Mouse (Mus musculus) frontal cortex, adult 2 months (tissue): ENCODE data around the gene Gjc3. TPM values are rescaled to one million over a fixed set of nuclear protein-coding genes. Genes with fewer than 3 reads are reported as not detected.
"Not testable (repeated sequence)": the region's sequence is repeated elsewhere in the genome, so short reads cannot be mapped to it uniquely, and the experiment has no call there.

Experiments
- DNase-seq, 2 experiments: peaks; one replicate each; pipeline ENCODE4 v3.0.0; 2022; ENCODE audit warnings: low spot score in 1 of 2; ENCODE audit errors: extremely low spot score in 1 of 2
- polyA plus RNA-seq: library from polyadenylated mRNA; depleted of rRNA; stranded (reverse); fragments of >200 nt; gene quantifications from 2 replicates; pipeline ENCODE4 v1.2.3, GENCODE M21; 2012; rRNA removed

Gjc3 gene
- 33.9 and 34.0 TPM in 2 replicates for polyA plus RNA-seq

- DNase-seq, result peak in 1 of 2 experiments; percentile 12
Measured at GRCm38 (mm10) chr5:137962945-137963344, at the start of gene Gjc3. Gene Gjc3, minus strand, starts transcription at chr5:137963098.

- no peak for DNase-seq
Measured at GRCm38 (mm10) chr5:138012382-138012781, 49.5 kb upstream of the Gjc3 start.

- DNase-seq, result no peak
Measured at GRCm38 (mm10) chr5:138009437-138009836, 46.5 kb upstream of the Gjc3 start.

GRCm38 (mm10) chr5:137986351-137986750 is 23.5 kb upstream of the Gjc3 start:
- no peak for DNase-seq

GRCm38 (mm10) chr5:137981300-137981699 is 18.4 kb upstream of the Gjc3 start, which contains the start of gene Azgp1:
Gene Azgp1, plus strand, starts transcription at chr5:137981520.
- no peak for DNase-seq

GRCm38 (mm10) chr5:137979081-137979480 is 16.2 kb upstream of the Gjc3 start:
- DNase-seq, result no peak

GRCm38 (mm10) chr5:137977291-137977690 is 14.4 kb upstream of the Gjc3 start:
- no peak for DNase-seq

- DNase-seq, result no peak
Measured at GRCm38 (mm10) chr5:137975434-137975833, 12.5 kb upstream of the Gjc3 start.

- DNase-seq, result no peak
Measured at GRCm38 (mm10) chr5:137974724-137975123, 11.8 kb upstream of the Gjc3 start.

GRCm38 (mm10) chr5:137973738-137974137 is 10.8 kb upstream of the Gjc3 start:
- DNase-seq, result peak in 1 of 2 experiments; percentile 25

- DNase-seq, result no peak
Measured at GRCm38 (mm10) chr5:137973161-137973560, 10.3 kb upstream of the Gjc3 start.

GRCm38 (mm10) chr5:137966492-137966891 is 3.6 kb upstream of the Gjc3 start:
- peak; percentile 24 to 51 for DNase-seq

GRCm38 (mm10) chr5:137956404-137956803 is 6.5 kb downstream of the Gjc3 start:
- DNase-seq, result no peak

- DNase-seq, result peak in 1 of 2 experiments; percentile 37
Measured at GRCm38 (mm10) chr5:137951218-137951617, 11.7 kb downstream of the Gjc3 start.

GRCm38 (mm10) chr5:137947303-137947702 is 15.6 kb downstream of the Gjc3 start:
- no peak for DNase-seq

GRCm38 (mm10) chr5:137943133-137943532 is 19.8 kb downstream of the Gjc3 start:
- no peak for DNase-seq

- DNase-seq, result no peak
Measured at GRCm38 (mm10) chr5:137940948-137941347, 21.9 kb downstream of the Gjc3 start.

GRCm38 (mm10) chr5:137937238-137937637 is 25.7 kb downstream of the Gjc3 start:
- no peak for DNase-seq

- no peak for DNase-seq
Measured at GRCm38 (mm10) chr5:137936486-137936885, 26.4 kb downstream of the Gjc3 start.

- not testable (repeated sequence) for DNase-seq
Measured at GRCm38 (mm10) chr5:137933934-137934333, 29.0 kb downstream of the Gjc3 start.

GRCm38 (mm10) chr5:137928439-137928838 is 34.5 kb downstream of the Gjc3 start:
- DNase-seq, result no peak

GRCm38 (mm10) chr5:137922171-137922570 is 40.7 kb downstream of the Gjc3 start:
- DNase-seq, result no peak

GRCm38 (mm10) chr5:137921532-137921931 is 41.4 kb downstream of the Gjc3 start, which contains the start of gene Cyp3a13:
Gene Cyp3a13, minus strand, starts transcription at chr5:137921619.
- DNase-seq, result no peak
